In genomic region chr13:9421949-9422348, GRCm38 (mm10) we compare ENCODE assay signal across 25 mouse cellular contexts.
"Had no signal": no experiment of that assay in that cellular context is flagged by ENCODE, and none has a peak within 500 bp of the region (broad histone marks: within the 10 kb centered on the region; RNA-seq: fewer than 3 reads in every experiment).

No protein-coding gene starts in this region.

- H3K9ac ChIP-seq: embryonic facial prominence, embryonic 12.5 days; embryonic facial prominence, embryonic 13.5 days; embryonic facial prominence, embryonic 15.5 days; forebrain, embryonic 12.5 days; forebrain, embryonic 13.5 days; forebrain, embryonic 15.5 days; forebrain, postnatal 0 days had no signal

- H3K36me3 ChIP-seq: embryonic facial prominence, embryonic 10.5 days; embryonic facial prominence, embryonic 12.5 days; embryonic facial prominence, embryonic 13.5 days; embryonic facial prominence, embryonic 15.5 days; forebrain, embryonic 10.5 days; forebrain, embryonic 12.5 days; forebrain, embryonic 15.5 days; heart, embryonic 10.5 days had no signal

- H3K9me3 ChIP-seq: embryonic facial prominence, embryonic 10.5 days; embryonic facial prominence, embryonic 12.5 days; embryonic facial prominence, embryonic 13.5 days; embryonic facial prominence, embryonic 15.5 days; forebrain, embryonic 10.5 days; forebrain, embryonic 12.5 days; forebrain, embryonic 13.5 days; forebrain, embryonic 15.5 days; heart, embryonic 10.5 days had no signal

- H3K27me3 ChIP-seq: embryonic facial prominence, embryonic 12.5 days; embryonic facial prominence, embryonic 13.5 days; embryonic facial prominence, embryonic 15.5 days; forebrain, embryonic 12.5 days; forebrain, embryonic 13.5 days; forebrain, embryonic 15.5 days had no signal

- ATAC-seq: forebrain, embryonic 13.5 days; forebrain, embryonic 15.5 days had no signal

- H3K4me1 ChIP-seq: embryonic facial prominence, embryonic 10.5 days; embryonic facial prominence, embryonic 12.5 days; embryonic facial prominence, embryonic 15.5 days; forebrain, embryonic 10.5 days; forebrain, embryonic 12.5 days; forebrain, embryonic 13.5 days; forebrain, embryonic 15.5 days had no signal

- H3K27ac ChIP-seq: embryonic facial prominence, embryonic 10.5 days; embryonic facial prominence, embryonic 12.5 days; embryonic facial prominence, embryonic 13.5 days; embryonic facial prominence, embryonic 15.5 days; forebrain, embryonic 10.5 days; forebrain, embryonic 12.5 days; forebrain, embryonic 13.5 days; forebrain, embryonic 15.5 days; gastrocnemius, adult 2 months; heart, adult 2 months; heart, embryonic 10.5 days had no signal

- H3K4me2 ChIP-seq: embryonic facial prominence, embryonic 12.5 days; embryonic facial prominence, embryonic 13.5 days; embryonic facial prominence, embryonic 15.5 days; forebrain, embryonic 12.5 days; forebrain, embryonic 13.5 days; forebrain, embryonic 15.5 days had no signal

- H3K4me3 ChIP-seq: embryonic facial prominence, embryonic 10.5 days; embryonic facial prominence, embryonic 12.5 days; embryonic facial prominence, embryonic 13.5 days; embryonic facial prominence, embryonic 15.5 days; erythroblast, embryonic 14.5 days; forebrain, embryonic 10.5 days; forebrain, embryonic 12.5 days; forebrain, embryonic 13.5 days; forebrain, embryonic 15.5 days; gastrocnemius, adult 2 months; heart, adult 2 months; heart, embryonic 10.5 days had no signal

- DNase-seq: cerebellum, adult 9-10 months; cerebellum, adult 9-11 months; cerebellum, postnatal 10 days; cerebellum, postnatal 14 days; cerebellum, postnatal 25 days; cerebellum, postnatal 36 days; embryo, embryonic 11 days; forebrain, postnatal 0 days; gastrocnemius, adult 2 months; gastrocnemius, postnatal 10 days; gastrocnemius, postnatal 14 days; gastrocnemius, postnatal 25 days; gastrocnemius, postnatal 36 days; heart, adult 18-20 months; heart, adult 2 months had no signal
